Mouse (Mus musculus) MEL (cell line): ENCODE data around the gene Eva1c.

Experiments used
- CHD1 ChIP-seq: IDR thresholded peaks from 2 replicates; pipeline ENCODE4 v1.6.1; 2012; ENCODE audit warnings: low read depth, mild to moderate bottlenecking, inconsistent platforms, low read length, improper control_type of control experiment
- ETS1 ChIP-seq: IDR thresholded peaks from 2 replicates; pipeline ENCODE4 v1.6.1; 2012; ENCODE audit warnings: low read depth, mild to moderate bottlenecking, inconsistent platforms, low read length, improper control_type of control experiment, moderate library complexity
- ZMIZ1 ChIP-seq: IDR thresholded peaks from 2 replicates; pipeline ENCODE4 v1.6.1; 2012; ENCODE audit warnings: low read depth, mild to moderate bottlenecking, inconsistent platforms, low read length, improper control_type of control experiment, moderate library complexity

GRCm38 (mm10) chr16:90891601-90892000 lies 65.1 kb downstream of the Eva1c start:
- TF ChIP-seq ETS1 (no peak), ZMIZ1 (no peak), CHD1 (no peak)
